Mouse (Mus musculus) activated CD4-positive, CD25-positive, alpha-beta regulatory T cell, adult 4 months (primary cell): ENCODE measurements at regions not wholly inside any gene's neighbourhood (a gene's known extent, or its start where the extent isn't known, plus 50 kb on each side); places are given as distances from the start of the nearest gene placed in this dataset.

Experiments
- ATAC-seq: one replicate; pipeline ENCODE4 v1.8.0; 2017

DNA sequence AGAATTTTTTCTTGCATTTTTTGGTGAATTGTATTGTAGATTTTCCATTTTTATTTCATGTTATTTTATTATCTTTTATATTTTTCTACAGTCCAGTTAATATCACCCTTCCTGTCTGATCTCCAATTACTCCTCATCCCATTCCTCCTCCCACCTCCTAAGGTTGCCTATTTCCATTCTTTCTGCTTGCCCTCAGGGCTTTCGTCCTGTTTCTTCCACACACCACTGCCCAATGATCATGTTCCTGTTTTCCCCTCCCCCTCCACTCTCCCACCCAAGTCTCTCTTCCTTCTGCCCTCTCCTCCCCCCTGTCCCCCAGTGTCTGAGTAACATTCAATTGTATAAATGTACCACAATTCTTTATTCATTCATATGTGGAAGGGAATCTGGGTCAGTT, 573.6 kb upstream of the Ptprd start:
- no peak for ATAC-seq

DNA sequence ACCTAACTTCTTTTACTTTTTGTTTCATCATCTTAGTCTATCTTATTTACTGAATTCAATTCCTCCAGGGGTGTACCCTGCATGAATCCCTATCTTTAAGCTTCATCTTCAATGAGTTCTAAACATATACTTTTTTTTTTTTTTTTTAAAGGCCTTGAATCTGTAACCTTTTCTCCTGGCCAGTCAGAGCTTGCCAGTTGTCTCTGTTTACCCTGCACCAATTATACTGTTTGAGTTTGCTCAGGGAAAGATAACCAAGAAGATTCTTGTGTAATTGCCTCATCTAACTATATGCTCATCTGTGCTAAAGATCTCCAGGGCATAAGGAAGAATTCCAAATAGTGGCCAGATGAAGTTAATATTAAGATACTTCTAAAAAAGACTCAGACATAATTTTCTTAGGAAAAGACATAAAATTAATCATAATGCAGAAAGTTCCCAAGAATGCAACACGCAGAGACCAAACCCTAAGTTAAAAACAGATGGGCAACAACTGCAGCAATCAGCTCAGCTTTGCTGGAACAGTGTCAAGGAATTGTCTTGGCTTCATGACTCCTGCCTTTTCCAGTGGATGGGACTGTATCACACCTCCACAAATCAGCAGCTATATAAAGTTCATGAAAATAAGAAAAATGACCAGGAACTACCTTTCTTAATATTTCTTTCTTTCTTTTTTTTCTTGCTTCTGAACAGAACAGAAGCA, 573.1 kb upstream of the Ptprd start:
- no peak for ATAC-seq

DNA sequence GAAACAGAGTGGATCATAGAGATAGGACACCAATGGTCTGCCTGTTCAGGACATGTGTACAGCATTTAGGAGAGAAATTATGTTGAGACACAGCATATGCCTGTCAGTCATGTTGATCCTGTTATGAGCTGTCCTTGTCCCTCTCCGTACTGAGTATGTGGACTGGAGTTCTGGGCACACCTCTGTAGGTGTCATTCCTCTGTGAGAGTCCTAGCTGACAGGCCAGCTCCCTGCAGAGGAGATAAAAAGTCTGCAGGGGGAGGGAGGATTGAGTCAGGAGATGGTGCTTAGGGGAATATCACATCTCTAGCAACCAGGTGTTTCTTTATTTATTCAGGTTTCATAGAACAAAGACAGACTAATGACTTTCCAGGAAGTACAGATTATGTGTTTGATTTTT, 572.3 kb upstream of the Ptprd start:
- ATAC-seq: no peak

DNA sequence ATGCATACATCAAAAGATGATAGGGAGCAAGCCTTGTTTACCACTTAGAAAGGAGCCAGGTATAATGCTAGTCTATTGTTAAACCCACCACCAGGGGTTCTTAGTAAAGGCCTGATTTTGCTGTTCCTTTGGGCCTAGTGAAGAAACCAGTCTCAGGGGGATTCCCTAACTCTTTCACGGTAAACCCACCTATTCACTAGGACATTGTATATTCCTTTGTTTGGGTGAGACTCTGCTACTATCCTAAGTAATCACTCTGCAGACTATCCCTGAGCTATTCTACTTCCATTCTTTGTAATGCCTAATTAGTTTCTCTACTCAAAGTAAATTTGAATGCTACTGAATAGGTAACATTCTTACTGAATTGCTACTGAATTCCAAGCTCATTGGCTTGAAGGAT, 571.0 kb upstream of the Ptprd start:
- no peak for ATAC-seq

DNA sequence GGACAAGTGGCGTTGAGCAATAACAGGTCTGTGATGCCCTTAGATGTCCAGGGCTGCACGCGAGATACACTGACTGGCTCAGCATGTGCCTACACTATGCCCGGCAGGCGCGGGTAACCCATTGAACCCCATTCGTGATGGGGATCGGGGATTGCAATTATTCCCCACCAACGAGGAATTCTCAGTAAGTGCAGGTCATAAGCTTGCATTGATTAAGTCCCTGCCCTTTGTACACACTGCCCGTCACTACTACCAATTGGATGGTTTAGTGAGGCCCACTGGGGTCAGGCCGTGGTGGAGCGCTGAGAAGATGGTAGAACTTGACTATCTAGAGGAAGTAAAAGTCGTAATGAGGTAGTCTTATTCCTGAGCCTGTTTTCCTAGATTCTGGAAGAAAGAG, 562.1 kb upstream of the Ptprd start:
- peak; percentile 23 for ATAC-seq

DNA sequence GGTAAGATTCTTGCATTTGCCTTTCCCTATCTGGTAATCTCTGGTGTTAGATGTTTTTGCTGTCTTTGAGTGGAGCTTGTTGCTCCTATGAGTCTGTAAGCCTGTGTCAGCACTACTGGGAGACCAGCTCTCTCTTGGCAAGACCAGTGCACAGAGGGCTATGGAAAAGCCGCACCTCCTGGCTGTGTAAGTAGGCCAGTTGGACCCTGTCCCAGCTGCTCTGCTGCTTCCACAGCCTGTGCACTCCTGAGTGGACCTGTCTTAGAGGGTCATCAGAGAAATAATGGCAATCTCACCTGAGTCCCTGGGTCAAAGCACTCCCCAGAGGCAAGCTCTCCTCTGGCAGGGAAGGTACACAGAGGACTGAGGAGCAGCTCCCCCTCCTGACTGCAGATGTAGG, 524.3 kb upstream of the Ptprd start:
- no peak for ATAC-seq
